Mouse (Mus musculus) heart, postnatal 0 days (tissue): ENCODE measurements around the gene Kti12. TPM values are rescaled to one million over a fixed set of nuclear protein-coding genes. Genes with fewer than 3 reads are reported as not detected.
A peak's percentile ranks its signal among the peaks of the same experiment; 100 is the strongest.

Source experiments
- ATAC-seq: fragments of 200-750 bp; cut with Nextera tagmentation; 2 replicates; pipeline ENCODE4 v1.8.0; 2017; ENCODE audit warnings: low read depth, moderate number of reproducible peaks, moderate library complexity; ENCODE audit not compliant: insufficient read depth
- DNase-seq: peaks from one replicate; pipeline ENCODE4 v3.0.0-alpha.2; 2016; ENCODE audit warnings: low spot score
- H3K27ac ChIP-seq: fragments of 300-500 bp; sonication (generic); 2 replicates; pipeline ENCODE4 v1.5.1; 2014; ENCODE audit warnings: low read depth, mild to moderate bottlenecking
- H3K27me3 ChIP-seq: fragments of 300-500 bp; sonication (generic); 2 replicates; pipeline ENCODE4 v1.6.1; 2014; ENCODE audit warnings: low read length, mixed read lengths; ENCODE audit not compliant: control insufficient read depth, insufficient read depth
- H3K36me3 ChIP-seq: fragments of 300-500 bp; sonication (generic); replicated peaks from 2 replicates; pipeline ENCODE4 v1.6.1; 2014; ENCODE audit warnings: low read length, mixed read lengths; ENCODE audit not compliant: control insufficient read depth, insufficient read depth
- H3K4me1 ChIP-seq: fragments of 300-500 bp; sonication (generic); 2 replicates; pipeline ENCODE4 v1.6.1; 2014; ENCODE audit warnings: antibody characterized with exemption; ENCODE audit not compliant: control insufficient read depth, insufficient read depth
- H3K4me2 ChIP-seq: fragments of 300-500 bp; sonication (generic); 2 replicates; pipeline ENCODE4 v1.6.1; 2014; ENCODE audit warnings: low read depth, mild to moderate bottlenecking, low read length, moderate library complexity
- H3K4me3 ChIP-seq: fragments of 300-500 bp; sonication (generic); 2 replicates; pipeline ENCODE4 v1.5.1; 2014; ENCODE audit warnings: low read depth, low read length
- H3K9ac ChIP-seq: fragments of 300-500 bp; sonication (generic); replicated peaks from 2 replicates; pipeline ENCODE4 v1.6.1; 2014; ENCODE audit warnings: low read depth, low read length, mixed read lengths
- H3K9me3 ChIP-seq: fragments of 300-500 bp; sonication (generic); replicated peaks from 2 replicates; pipeline ENCODE4 v1.6.1; 2016; ENCODE audit warnings: low read length; ENCODE audit not compliant: control insufficient read depth
- CTCF ChIP-seq: IDR thresholded peaks from 2 replicates; pipeline ENCODE4 v1.5.1; 2016; ENCODE audit warnings: antibody characterized with exemption, control low read depth, low read depth
- EP300 ChIP-seq: IDR thresholded peaks from 2 replicates; pipeline ENCODE4 v1.6.1; 2016; ENCODE audit warnings: antibody characterized with exemption, low read depth
- WGBS: fragments of 180-500 bp; shearing (Covaris S2); extraction: QIAGEN DNeasy Blood & Tissue Kit; methylation state at CpG from one replicate; pipeline ENCODE4 v1.1.7; 2014; 5-methylcytosine and 5-hydroxymethylcytosine counted together
- polyA plus RNA-seq: library from polyadenylated mRNA; unstranded; fragments of >200 nt; fragmentation: Nextera tagmentation; extraction: Ambion mirVana; gene quantifications from 2 replicates; pipeline ENCODE4 v1.2.1, GENCODE M21; 2015
- total RNA-seq: library from RNA; depleted of rRNA; stranded (reverse); fragments of >200 nt; gene quantifications from 2 replicates; pipeline ENCODE4 v1.2.3, GENCODE M21; 2014; ENCODE audit warnings: low replicate concordance

Gene Kti12
- total and polyA plus RNA-seq, 2 experiments from 2014 or later, result 22.6 TPM

GRCm38 (mm10) chr4:108873746-108874145 is 26.2 kb downstream of the Kti12 start:
- ATAC-seq (no peak), DNase-seq (no peak)
- WGBS, result 88% methylated on average over 5 of the region's 5 CpGs
- Histone ChIP-seq H3K9me3 (no peaks in the 10 kb centered on the region), H3K27ac (no peak overlapping the region), H3K4me3 (no peak overlapping the region), H3K9ac (no peak overlapping the region), H3K4me2 (no peak overlapping the region), H3K36me3 (no peaks in the 10 kb centered on the region), H3K27me3 (no peaks in the 10 kb centered on the region), H3K4me1 (no peaks in the 10 kb centered on the region)
- TF ChIP-seq EP300, result no peak
- TF ChIP-seq CTCF, result no peak

- Histone ChIP-seq H3K36me3 (no peaks in the 10 kb centered on the region), H3K9me3 (no peaks in the 10 kb centered on the region), H3K4me3 (no peak overlapping the region), H3K4me2 (no peak overlapping the region), H3K27ac (no peak overlapping the region), H3K9ac (no peak overlapping the region), H3K4me1 (peaks cover 8% of the 10 kb centered on the region), H3K27me3 (peaks cover 9% of the 10 kb centered on the region)
- TF ChIP-seq EP300, result no peak
- TF ChIP-seq CTCF, result no peak
- DNase-seq (no peak), ATAC-seq (no peak)
- 73% methylated on average over 6 of the region's 6 CpGs for WGBS
These were observed 30.3 kb downstream of the Kti12 start for GRCm38 (mm10) chr4:108877901-108878300.

- peaks cover 8% of the 10 kb centered on the region for H3K4me1 ChIP-seq
- H3K36me3 ChIP-seq, result no peaks in the 10 kb centered on the region
- WGBS, result 1% methylated on average over 46 of the region's 46 CpGs
- H3K9me3 ChIP-seq, result no peaks in the 10 kb centered on the region
- TF ChIP-seq CTCF (no peak), EP300 (no peak)
- peak within 1 kb of the TSS; percentile 29; the same call in 1 of the 2 replicates for H3K9ac ChIP-seq
- H3K27ac ChIP-seq, result no peak within 1 kb of the TSS
- H3K27me3 ChIP-seq, result peaks cover 9% of the 10 kb centered on the region
- peak within 1 kb of the TSS; percentile 54 for H3K4me3 ChIP-seq
- H3K4me2 ChIP-seq, result peak within 1 kb of the TSS; percentile 89
- peak; percentile 40 for DNase-seq
- peak; percentile 79 for ATAC-seq
These were observed 31.6 kb downstream of the Kti12 start, which contains the start of gene Rab3b for GRCm38 (mm10) chr4:108878963-108879822. Rab3b (plus strand) TSS chr4:108879063.

- H3K4me1 ChIP-seq, result peaks cover 8% of the 10 kb centered on the region
- no peaks in the 10 kb centered on the region for H3K36me3 ChIP-seq
- H3K27ac ChIP-seq, result no peak overlapping the region
- H3K4me3 ChIP-seq, result no peak overlapping the region
- H3K9ac ChIP-seq, result no peak overlapping the region
- ATAC-seq (no peak), DNase-seq (no peak)
- H3K4me2 ChIP-seq, result no peak overlapping the region
- no peak for TF ChIP-seq EP300
- TF ChIP-seq CTCF, result no peak
- 40% methylated on average over 13 of the region's 13 CpGs for WGBS
- H3K9me3 ChIP-seq, result 0 out of 2 replicates have a peak, but pooled peaks cover 4% of the 10 kb centered on the region
- H3K27me3 ChIP-seq, result peaks cover 9% of the 10 kb centered on the region
These were observed 36.2 kb downstream of the Kti12 start for GRCm38 (mm10) chr4:108883815-108884214.

- WGBS, result 86% methylated on average over 4 of the region's 4 CpGs
These were observed 39.9 kb downstream of the Kti12 start for GRCm38 (mm10) chr4:108887456-108887855.

More at GRCm38 (mm10) chr4:108887456-108887855, 39.9 kb downstream of the Kti12 start:
- Histone ChIP-seq H3K27me3 (no peaks in the 10 kb centered on the region), H3K9me3 (0 out of 2 replicates have a peak, but pooled peaks cover 4% of the 10 kb centered on the region), H3K27ac (no peak overlapping the region), H3K4me1 (no peaks in the 10 kb centered on the region), H3K36me3 (no peaks in the 10 kb centered on the region), H3K4me2 (no peak overlapping the region), H3K9ac (no peak overlapping the region), H3K4me3 (no peak overlapping the region)
- TF ChIP-seq EP300 (no peak), CTCF (no peak)
- DNase-seq (no peak), ATAC-seq (no peak)
